Mouse (Mus musculus): ENCODE data around the gene Vstm4.

- TF ChIP-seq POLR2A (IDR thresholded peaks at IDR 0.05; ENCODE audit: extremely low read depth, insufficient read depth, low read length) (no peak), CTCF (IDR thresholded peaks at IDR 0.05; ENCODE audit: low read depth, low read length) (no peak)
Measured at GRCm38 (mm10) chr14:32932220-32932619, 75.7 kb downstream of the Vstm4 start.
